Mouse (Mus musculus): ENCODE data around the gene Nfkb1. TPM values are rescaled to one million over a fixed set of nuclear protein-coding genes. Genes with fewer than 3 reads are reported as not detected.

Nfkb1 gene
- polyA plus RNA-seq, 1 experiment: 45.0 TPM

DNA sequence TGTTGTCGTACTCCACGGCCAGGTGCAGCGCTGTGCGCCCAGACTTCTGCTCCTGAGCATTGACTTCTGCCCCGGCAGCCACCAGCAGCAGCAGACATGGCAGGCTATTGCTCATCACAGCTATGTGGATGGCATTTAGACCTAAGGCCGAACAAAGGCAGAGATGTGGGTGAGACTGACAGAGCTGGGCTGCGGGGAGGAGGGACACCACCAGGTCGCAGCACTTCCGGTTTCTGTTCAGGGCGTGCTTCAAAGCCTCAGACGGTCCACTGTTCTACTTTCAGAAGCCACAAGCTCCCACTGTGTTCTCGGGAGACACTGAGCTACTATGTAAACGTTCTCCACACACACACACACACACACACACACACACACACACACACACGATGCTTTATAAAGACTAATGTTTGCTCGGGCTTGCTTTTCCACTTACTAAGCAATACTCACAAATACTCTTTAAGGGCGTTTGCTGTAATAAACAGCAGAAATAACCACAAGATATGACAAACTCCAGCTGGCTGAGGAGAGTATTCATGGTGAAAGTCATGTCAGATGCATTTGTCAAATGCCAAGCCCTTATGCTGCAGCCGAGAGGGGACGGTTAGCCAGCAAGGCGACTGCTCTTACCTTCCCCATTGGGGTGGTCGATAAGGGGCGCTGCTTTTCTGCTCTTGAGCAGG lies 97.0 kb downstream of the Nfkb1 start:
- peaks cover 70% of the 10 kb centered on the region for H3K36me3 ChIP-seq (ENCODE audit: control insufficient read depth, insufficient read depth)
- no peak overlapping the region for H3ac ChIP-seq (ENCODE audit: control insufficient read depth, insufficient read length, low read depth)
- no peak overlapping the region for H3K4me3 ChIP-seq (ENCODE audit: insufficient read depth, poor library complexity, severe bottlenecking)
- H3K79me3 ChIP-seq (ENCODE audit: low read depth): no peaks in the 10 kb centered on the region
- TF ChIP-seq CEBPB (IDR thresholded peaks at IDR 0.05; ENCODE audit: low read depth) (no peak), MYOD1 (IDR thresholded peaks at IDR 0.05; ENCODE audit: control insufficient read depth, insufficient read length, low read depth) (no peak), MYOG (IDR thresholded peaks at IDR 0.05; ENCODE audit: control insufficient read depth, extremely low read depth, insufficient read length) (no peak), USF1 (IDR thresholded peaks at IDR 0.05; ENCODE audit: low read depth) (no peak), MAX (IDR thresholded peaks at IDR 0.05) (no peak), CTCF (IDR thresholded peaks at IDR 0.05; ENCODE audit: control insufficient read depth, insufficient read depth, insufficient read length) (no peak), FOSL1 (IDR thresholded peaks at IDR 0.05; ENCODE audit: insufficient read depth, low read length, poor library complexity, severe bottlenecking) (no peak)
- H3K79me2 ChIP-seq (ENCODE audit: control insufficient read depth, insufficient read depth): no peaks in the 10 kb centered on the region
- no peaks in the 10 kb centered on the region for H3K27me3 ChIP-seq (ENCODE audit: control insufficient read depth, insufficient read depth, insufficient read length)

DNA sequence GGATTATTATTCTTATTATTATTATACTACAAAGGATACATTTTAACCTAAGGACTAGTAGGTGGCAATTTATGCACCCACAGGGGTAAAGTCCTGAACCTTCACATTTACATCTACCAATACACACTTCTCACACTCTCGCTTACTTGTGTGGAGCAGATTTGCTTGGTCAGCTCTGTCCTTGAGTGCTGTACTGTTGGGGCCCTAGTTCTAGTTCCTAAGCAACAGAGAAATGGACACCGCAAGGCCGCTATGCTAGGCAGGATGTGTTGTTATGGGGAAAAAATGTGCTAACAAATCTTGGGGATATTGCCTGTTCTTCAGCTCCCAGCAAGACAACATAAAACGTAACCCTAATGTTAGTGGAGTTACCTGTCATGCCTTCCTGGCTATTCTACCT lies 99.3 kb downstream of the Nfkb1 start:
- no peak overlapping the region for H3K4me3 ChIP-seq (ENCODE audit: insufficient read depth, poor library complexity, severe bottlenecking)
- no peaks in the 10 kb centered on the region for H3K79me2 ChIP-seq (ENCODE audit: control insufficient read depth, insufficient read depth)
- no peak for TF ChIP-seq CEBPB (IDR thresholded peaks at IDR 0.05; ENCODE audit: low read depth)
- TF ChIP-seq FOSL1 (IDR thresholded peaks at IDR 0.05; ENCODE audit: insufficient read depth, low read length, poor library complexity, severe bottlenecking): no peak
- TF ChIP-seq MAX (IDR thresholded peaks at IDR 0.05): no peak
- no peak for TF ChIP-seq MYOD1 (IDR thresholded peaks at IDR 0.05; ENCODE audit: control insufficient read depth, insufficient read length, low read depth)
- TF ChIP-seq MYOG (IDR thresholded peaks at IDR 0.05; ENCODE audit: control insufficient read depth, extremely low read depth, insufficient read length): no peak
- no peak for TF ChIP-seq CTCF (IDR thresholded peaks at IDR 0.05; ENCODE audit: control insufficient read depth, insufficient read depth, insufficient read length)
- no peak for TF ChIP-seq USF1 (IDR thresholded peaks at IDR 0.05; ENCODE audit: low read depth)
- no peak overlapping the region for H3ac ChIP-seq (ENCODE audit: control insufficient read depth, insufficient read length, low read depth)
- H3K27me3 ChIP-seq (ENCODE audit: control insufficient read depth, insufficient read depth, insufficient read length): no peaks in the 10 kb centered on the region
- no peaks in the 10 kb centered on the region for H3K79me3 ChIP-seq (ENCODE audit: low read depth)
- H3K36me3 ChIP-seq (ENCODE audit: control insufficient read depth, insufficient read depth): peaks cover 77% of the 10 kb centered on the region

DNA sequence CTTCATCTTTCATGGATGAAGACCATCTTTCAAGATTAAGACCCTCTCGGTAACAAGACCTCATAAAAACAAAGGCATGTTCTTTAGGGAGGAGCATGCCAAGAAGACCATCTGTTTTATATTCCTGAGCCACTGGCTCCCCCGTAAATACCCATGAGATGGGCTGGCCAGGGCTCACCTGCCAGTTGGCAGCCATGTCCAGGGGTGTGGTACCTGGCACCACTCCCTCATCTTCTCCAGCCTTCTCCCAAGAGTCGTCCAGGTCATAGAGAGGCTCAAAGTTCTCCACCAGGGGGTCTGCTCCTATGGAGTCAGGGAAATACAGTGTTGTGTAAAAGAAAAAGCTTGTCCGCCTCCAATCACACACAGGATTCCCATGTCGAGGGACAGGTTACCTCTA lies 100.0 kb downstream of the Nfkb1 start:
- no peak overlapping the region for H3ac ChIP-seq (ENCODE audit: control insufficient read depth, insufficient read length, low read depth)
- no peaks in the 10 kb centered on the region for H3K79me2 ChIP-seq (ENCODE audit: control insufficient read depth, insufficient read depth)
- TF ChIP-seq MYOD1 (IDR thresholded peaks at IDR 0.05; ENCODE audit: control insufficient read depth, insufficient read length, low read depth) (no peak), CTCF (IDR thresholded peaks at IDR 0.05; ENCODE audit: control insufficient read depth, insufficient read depth, insufficient read length) (no peak), MAX (IDR thresholded peaks at IDR 0.05) (no peak), MYOG (IDR thresholded peaks at IDR 0.05; ENCODE audit: control insufficient read depth, extremely low read depth, insufficient read length) (no peak), CEBPB (IDR thresholded peaks at IDR 0.05; ENCODE audit: low read depth) (no peak)
- peaks cover 84% of the 10 kb centered on the region for H3K36me3 ChIP-seq (ENCODE audit: control insufficient read depth, insufficient read depth)
- no peak overlapping the region for H3K4me3 ChIP-seq (ENCODE audit: insufficient read depth, poor library complexity, severe bottlenecking)
- no peaks in the 10 kb centered on the region for H3K27me3 ChIP-seq (ENCODE audit: control insufficient read depth, insufficient read depth, insufficient read length)
- H3K79me3 ChIP-seq (ENCODE audit: low read depth): no peaks in the 10 kb centered on the region

DNA sequence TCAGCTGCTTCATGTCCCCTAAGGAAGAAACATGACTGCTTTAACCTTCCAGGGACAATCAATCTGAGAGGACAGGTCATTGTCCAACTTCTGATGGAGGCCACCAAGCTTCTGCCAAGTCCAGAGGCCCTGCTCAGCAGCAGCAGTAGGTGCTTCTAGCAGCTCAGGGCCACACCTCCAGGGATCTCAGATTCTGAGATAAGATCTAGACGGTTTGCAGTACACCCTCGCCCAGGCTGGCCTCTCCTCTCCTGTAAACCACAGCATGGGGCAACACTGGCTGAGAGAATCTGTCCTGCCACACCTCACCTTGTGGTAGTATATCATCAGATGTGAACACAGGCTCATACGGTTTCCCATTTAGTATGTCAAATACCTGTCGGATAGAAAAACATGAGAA lies 100.9 kb downstream of the Nfkb1 start:
- H3ac ChIP-seq (ENCODE audit: control insufficient read depth, insufficient read length, low read depth): no peak overlapping the region
- peaks cover 87% of the 10 kb centered on the region for H3K36me3 ChIP-seq (ENCODE audit: control insufficient read depth, insufficient read depth)
- TF ChIP-seq FOSL1 (IDR thresholded peaks at IDR 0.05; ENCODE audit: insufficient read depth, low read length, poor library complexity, severe bottlenecking) (no peak), USF1 (IDR thresholded peaks at IDR 0.05; ENCODE audit: low read depth) (no peak), MYOG (IDR thresholded peaks at IDR 0.05; ENCODE audit: control insufficient read depth, extremely low read depth, insufficient read length) (no peak), MAX (IDR thresholded peaks at IDR 0.05) (no peak), MYOD1 (IDR thresholded peaks at IDR 0.05; ENCODE audit: control insufficient read depth, insufficient read length, low read depth) (no peak)
- no peak overlapping the region for H3K4me3 ChIP-seq (ENCODE audit: insufficient read depth, poor library complexity, severe bottlenecking)
- no peaks in the 10 kb centered on the region for H3K27me3 ChIP-seq (ENCODE audit: control insufficient read depth, insufficient read depth, insufficient read length)
- H3K79me3 ChIP-seq (ENCODE audit: low read depth): no peaks in the 10 kb centered on the region
- no peaks in the 10 kb centered on the region for H3K79me2 ChIP-seq (ENCODE audit: control insufficient read depth, insufficient read depth)

DNA sequence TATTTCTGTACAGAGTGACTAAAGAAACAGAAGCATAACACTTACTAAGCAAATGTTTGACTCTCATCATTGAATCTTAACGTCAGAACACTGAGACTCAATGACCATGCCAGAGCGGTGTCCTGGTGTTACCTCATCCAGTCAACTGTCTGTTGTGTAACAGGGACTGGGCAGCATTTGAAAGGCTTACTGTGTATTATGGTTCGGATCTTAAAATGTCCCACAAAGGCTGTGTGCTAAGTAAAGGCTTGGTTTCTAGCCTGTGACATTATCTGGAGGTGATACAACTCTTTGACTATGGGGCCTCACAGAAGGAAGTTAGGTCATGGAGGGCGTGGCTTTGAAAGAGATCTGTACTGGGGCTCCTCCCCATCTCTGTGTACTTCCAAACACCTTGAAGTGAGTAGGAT lies 104.9 kb downstream of the Nfkb1 start:
- Histone ChIP-seq H3K36me3 (ENCODE audit: control insufficient read depth, insufficient read depth) (peaks cover 78% of the 10 kb centered on the region), H3K79me3 (ENCODE audit: low read depth) (no peaks in the 10 kb centered on the region), H3K4me3 (ENCODE audit: insufficient read depth, poor library complexity, severe bottlenecking) (no peak overlapping the region), H3K27me3 (ENCODE audit: control insufficient read depth, insufficient read depth, insufficient read length) (no peaks in the 10 kb centered on the region), H3ac (ENCODE audit: control insufficient read depth, insufficient read length, low read depth) (no peak overlapping the region), H3K79me2 (ENCODE audit: control insufficient read depth, insufficient read depth) (no peaks in the 10 kb centered on the region)
- TF ChIP-seq MAX (IDR thresholded peaks at IDR 0.05) (no peak), MYOG (IDR thresholded peaks at IDR 0.05; ENCODE audit: control insufficient read depth, extremely low read depth, insufficient read length) (no peak), MYOD1 (IDR thresholded peaks at IDR 0.05; ENCODE audit: control insufficient read depth, insufficient read length, low read depth) (no peak), CTCF (IDR thresholded peaks at IDR 0.05; ENCODE audit: control insufficient read depth, insufficient read depth, insufficient read length) (no peak), CEBPB (IDR thresholded peaks at IDR 0.05; ENCODE audit: low read depth) (no peak), USF1 (IDR thresholded peaks at IDR 0.05; ENCODE audit: low read depth) (no peak), FOSL1 (IDR thresholded peaks at IDR 0.05; ENCODE audit: insufficient read depth, low read length, poor library complexity, severe bottlenecking) (no peak)

DNA sequence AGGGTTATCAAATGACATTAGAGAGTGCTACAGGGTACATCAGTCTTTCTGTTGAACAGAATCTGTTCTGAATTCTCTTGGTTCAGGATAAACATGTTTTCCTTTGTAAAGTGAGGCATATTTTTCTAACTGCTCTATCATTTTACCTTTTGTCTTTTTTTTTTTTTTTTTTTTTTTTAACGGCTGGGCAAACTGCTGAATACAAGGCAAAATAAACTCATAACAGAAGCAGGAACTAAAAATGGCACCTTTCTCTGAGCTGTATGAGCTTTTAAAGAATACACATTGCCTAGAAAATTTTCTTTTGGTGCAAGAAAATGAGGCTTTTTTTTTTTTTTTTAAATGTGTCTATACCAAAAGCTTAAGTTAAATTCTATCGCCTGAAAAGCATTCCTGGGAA lies 105.3 kb downstream of the Nfkb1 start:
- no peaks in the 10 kb centered on the region for H3K27me3 ChIP-seq (ENCODE audit: control insufficient read depth, insufficient read depth, insufficient read length)
- H3K4me3 ChIP-seq (ENCODE audit: insufficient read depth, poor library complexity, severe bottlenecking): no peak overlapping the region
- TF ChIP-seq CEBPB (IDR thresholded peaks at IDR 0.05; ENCODE audit: low read depth) (no peak), MYOG (IDR thresholded peaks at IDR 0.05; ENCODE audit: control insufficient read depth, extremely low read depth, insufficient read length) (no peak), FOSL1 (IDR thresholded peaks at IDR 0.05; ENCODE audit: insufficient read depth, low read length, poor library complexity, severe bottlenecking) (no peak), USF1 (IDR thresholded peaks at IDR 0.05; ENCODE audit: low read depth) (no peak), MAX (IDR thresholded peaks at IDR 0.05) (no peak), CTCF (IDR thresholded peaks at IDR 0.05; ENCODE audit: control insufficient read depth, insufficient read depth, insufficient read length) (no peak), MYOD1 (IDR thresholded peaks at IDR 0.05; ENCODE audit: control insufficient read depth, insufficient read length, low read depth) (no peak)
- no peaks in the 10 kb centered on the region for H3K79me3 ChIP-seq (ENCODE audit: low read depth)
- peaks cover 73% of the 10 kb centered on the region for H3K36me3 ChIP-seq (ENCODE audit: control insufficient read depth, insufficient read depth)
- H3K79me2 ChIP-seq (ENCODE audit: control insufficient read depth, insufficient read depth): no peaks in the 10 kb centered on the region
- no peak overlapping the region for H3ac ChIP-seq (ENCODE audit: control insufficient read depth, insufficient read length, low read depth)

Measured in C2C12 (cell line).